Mouse (Mus musculus): ENCODE data around the gene Hnrnpab.

Gene Hnrnpab

DNA sequence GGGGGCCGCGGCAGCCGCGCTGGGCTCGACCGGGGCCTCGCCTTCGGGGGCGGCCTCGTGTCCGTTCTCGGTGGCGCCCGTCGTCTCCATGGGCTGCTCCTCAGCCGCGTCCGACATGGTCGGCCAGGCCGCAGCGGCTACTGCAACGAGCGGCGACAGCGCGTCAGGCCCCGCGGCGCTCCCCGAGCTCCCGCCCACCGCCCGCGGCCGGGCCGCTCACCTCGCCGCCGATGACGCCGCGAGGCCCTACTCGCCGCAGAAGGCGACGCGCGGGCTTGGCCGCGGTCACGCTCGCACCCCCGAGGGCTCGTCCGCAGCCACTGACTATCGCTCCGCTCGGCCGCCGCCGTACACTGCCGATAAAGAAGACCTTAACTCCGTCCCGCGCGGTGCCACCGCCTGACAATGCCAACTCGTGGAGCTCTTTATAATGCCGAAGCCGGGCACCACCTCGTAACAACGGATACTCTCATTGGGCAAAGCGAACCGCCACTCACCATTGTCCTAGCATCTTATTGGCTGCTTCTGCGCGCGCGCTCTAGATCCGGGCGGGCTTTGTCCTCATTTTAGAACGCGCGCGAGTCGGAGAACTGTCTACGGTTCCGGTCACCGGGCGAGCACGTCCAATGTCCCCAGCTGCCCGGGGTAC, at the start of gene Hnrnpab:
Hnrnpab (minus strand) TSS at position 401 of the 649 bp plus-strand sequence.
- peak; percentile 98 for DNase-seq (ENCODE audit: low spot score)

DNA sequence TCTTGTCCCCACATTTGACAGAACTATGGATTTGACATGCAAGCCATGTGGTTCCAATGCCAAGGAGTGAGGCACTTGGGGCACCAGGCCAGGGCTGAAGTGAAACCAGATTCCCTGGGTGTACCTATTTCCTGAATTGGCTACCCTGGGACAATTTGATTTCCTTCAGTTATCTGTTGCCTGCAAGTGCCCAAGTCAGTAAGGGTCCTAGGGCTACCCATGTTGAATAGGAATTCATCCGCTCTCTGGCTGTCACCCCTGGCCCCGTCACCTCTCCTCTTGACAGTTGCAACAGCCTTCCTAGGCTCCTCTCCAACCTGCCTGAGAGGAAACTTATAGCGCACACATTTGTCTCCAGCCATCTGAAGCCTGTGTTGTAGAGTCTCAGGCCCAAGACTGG, 48.2 kb upstream of the Hnrnpab start:
- DNase-seq (ENCODE audit: low spot score), result peak; percentile 72

DNA sequence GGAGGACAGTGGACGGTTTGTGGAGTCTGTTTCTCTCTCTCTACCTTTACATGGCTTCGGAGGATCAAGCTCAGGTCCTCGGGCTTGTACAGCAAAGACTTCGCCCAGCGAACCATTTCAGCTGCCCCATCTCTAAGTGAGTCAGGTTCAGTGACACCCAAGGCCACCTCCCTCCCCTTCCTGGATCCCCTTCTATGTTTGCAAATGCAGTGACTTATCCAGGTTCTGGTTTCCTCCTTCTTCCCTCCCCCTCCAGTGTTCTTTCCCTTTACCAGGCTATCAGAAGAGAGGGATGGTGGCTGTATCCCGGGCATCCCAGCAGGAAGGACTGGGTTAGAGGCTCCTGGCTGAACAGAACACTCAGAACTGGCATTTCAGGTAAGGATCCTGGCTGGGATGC, 47.1 kb upstream of the Hnrnpab start:
- DNase-seq (ENCODE audit: low spot score), result no peak

DNA sequence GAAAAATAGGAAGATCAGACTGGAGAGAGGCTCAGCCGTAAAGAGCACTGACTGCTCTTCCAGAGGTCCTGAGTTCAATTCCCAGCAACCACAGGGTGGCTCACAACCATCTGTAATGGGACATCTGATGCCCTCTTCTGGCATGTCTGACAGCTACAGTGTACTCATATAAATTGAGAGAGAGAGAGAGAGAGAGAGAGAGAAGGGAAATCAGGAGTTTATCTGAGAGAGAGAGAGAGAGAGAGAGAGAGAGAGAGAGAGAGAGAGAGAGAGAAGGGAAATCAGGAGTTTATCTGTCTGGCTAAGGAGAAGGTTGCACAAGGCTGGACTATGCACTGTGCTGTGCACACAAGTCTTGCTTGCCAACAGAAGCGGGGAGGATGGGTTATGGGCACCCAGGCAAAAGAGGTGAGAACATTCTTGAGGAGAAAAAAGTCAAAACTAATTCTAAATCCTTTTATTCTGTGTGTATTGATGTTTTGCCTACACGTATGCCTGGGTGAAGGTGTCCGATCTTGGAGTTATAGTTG, 46.3 kb upstream of the Hnrnpab start:
- no peak for DNase-seq (ENCODE audit: low spot score)

DNA sequence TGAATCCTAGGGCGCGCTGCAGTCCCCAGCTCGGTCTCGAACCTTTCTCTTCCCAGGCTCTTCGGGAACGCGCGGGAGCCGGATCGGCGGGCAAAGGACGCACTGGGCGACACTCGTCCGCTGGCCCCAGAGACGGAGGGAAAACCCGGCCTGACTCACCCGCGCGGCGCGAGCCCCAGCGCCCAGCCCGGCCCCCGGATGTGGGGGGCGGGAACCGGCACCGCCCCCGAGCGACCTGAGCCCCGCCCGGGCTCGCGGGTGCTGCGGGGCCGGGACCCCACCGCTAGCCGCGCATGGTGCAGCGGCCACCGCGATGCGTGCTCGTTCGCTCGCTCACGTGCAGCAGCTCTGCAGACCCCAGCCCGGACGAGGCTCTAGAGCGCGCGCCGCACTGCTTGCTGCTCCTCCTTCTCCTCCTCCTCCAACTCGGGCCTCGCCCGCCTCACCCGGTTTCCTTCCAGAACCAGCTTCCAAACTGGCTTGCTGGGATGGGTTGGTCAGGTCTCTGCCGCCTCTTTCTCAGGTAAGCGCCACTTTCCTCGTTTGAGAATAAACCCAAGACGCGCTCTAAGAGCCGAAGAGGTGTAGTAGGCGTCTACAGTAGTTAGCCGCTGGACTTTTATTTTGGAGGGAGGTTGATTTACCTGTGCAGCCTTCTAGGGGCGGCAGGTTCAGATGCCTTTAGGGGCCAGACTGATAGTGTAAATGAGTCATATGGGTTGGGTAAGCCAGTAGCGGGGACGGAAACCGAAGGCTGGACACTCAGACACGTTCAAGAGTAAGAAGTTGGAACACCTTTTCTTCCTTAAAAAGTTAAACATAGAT, 44.3 kb upstream of the Hnrnpab start, which contains the start of the genes N4bp3 and D930048N14Rik:
N4bp3 (minus strand) TSS at position 152 of the 825 bp plus-strand sequence.
D930048N14Rik (plus strand) TSS at position 264 of the 825 bp plus-strand sequence.
- DNase-seq (ENCODE audit: low spot score), result peak; percentile 39

DNA sequence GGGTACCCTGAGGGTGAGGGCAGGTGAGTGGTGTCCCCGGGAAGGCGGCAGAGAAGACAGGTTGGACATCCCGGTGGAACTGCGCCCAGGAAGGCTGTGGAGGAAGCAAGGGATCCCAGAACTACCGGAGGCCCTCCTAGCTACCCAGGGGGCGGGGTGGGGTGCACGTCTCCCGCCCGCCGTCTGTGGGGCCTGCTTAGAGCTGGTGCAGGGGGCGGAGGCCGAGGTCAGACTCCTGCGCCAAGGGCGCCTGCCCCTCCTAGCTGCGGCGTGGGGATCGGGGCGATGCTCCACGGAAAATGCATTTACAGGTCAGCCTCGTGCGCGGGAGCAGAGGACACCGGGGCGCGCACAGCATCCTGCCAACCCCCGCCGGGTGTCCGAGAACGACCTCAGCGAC, 43.6 kb upstream of the Hnrnpab start:
- DNase-seq (ENCODE audit: low spot score), result no peak

DNA sequence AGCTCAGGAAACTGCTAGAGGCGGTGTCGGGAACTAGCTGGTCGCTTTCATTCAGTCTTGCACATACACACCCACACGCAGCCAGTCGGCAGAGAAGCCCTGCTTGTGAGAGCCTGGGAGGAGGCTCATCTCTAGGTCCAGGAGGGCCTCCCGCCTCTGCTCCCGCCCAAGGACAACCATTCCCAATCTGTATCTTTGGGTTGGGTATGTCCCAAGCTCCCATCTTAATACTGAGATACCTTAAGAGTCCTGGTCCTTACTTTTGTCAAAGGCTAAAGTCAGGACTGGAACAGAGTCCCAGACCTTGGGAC, 43.2 kb upstream of the Hnrnpab start:
- no peak for DNase-seq (ENCODE audit: low spot score)

DNA sequence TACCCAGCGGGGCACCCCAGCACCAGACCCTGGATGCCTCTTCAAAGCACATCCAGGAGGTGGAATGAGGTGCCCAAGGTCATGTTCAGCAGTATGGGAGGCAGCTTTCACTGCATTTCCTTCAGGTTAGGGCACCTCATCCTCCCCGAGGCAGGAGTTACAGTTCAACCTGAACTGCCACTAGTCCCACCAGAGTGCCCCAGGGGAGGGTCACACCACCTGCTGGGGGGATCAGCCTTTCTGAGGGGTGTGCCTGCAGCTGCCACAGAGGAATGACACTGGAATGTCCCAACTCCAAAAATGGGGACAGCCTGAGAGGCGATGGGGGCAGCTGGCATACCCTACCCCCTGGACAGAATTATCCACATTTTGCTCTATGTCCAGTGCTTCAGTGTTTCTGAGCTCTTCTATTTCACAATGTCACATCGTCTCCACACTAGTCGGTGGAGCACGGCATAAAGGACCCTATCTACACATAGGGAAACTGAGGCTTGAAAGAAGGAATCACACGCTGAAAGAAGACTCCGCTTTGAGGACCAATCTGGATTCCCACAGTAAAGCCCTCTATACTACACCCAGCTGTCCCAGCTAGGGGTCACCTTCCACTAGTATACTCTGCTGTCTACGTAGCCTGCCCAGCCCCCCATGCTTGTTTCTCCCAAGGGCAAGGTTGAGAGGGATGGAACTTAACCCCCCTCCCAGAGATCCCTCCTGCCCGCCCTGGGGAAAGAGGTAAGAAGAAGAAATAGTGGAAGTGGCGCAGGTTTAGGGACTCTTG, 42.7 kb upstream of the Hnrnpab start:
- no peak for DNase-seq (ENCODE audit: low spot score)

DNA sequence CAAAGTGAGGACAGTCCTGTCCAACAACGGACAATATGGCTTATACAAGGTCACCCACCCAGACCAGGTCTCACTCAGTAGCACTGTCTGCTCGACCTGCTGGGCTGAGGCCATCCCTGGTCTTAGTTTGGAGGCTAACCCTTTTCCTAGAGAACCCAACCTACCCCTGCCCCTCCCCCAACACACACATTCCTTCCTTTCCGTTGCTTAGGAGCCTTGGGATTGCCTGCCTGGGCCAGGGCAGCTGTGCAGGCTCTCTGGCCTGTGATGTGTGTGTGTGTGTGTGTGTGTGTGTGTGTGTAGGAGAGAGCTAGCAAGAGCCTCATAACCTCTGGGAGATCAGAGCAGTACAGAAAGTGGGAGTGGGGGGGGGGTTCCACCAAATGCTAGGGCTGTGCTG, 41.9 kb upstream of the Hnrnpab start:
- DNase-seq (ENCODE audit: low spot score), result peak; percentile 31

DNA sequence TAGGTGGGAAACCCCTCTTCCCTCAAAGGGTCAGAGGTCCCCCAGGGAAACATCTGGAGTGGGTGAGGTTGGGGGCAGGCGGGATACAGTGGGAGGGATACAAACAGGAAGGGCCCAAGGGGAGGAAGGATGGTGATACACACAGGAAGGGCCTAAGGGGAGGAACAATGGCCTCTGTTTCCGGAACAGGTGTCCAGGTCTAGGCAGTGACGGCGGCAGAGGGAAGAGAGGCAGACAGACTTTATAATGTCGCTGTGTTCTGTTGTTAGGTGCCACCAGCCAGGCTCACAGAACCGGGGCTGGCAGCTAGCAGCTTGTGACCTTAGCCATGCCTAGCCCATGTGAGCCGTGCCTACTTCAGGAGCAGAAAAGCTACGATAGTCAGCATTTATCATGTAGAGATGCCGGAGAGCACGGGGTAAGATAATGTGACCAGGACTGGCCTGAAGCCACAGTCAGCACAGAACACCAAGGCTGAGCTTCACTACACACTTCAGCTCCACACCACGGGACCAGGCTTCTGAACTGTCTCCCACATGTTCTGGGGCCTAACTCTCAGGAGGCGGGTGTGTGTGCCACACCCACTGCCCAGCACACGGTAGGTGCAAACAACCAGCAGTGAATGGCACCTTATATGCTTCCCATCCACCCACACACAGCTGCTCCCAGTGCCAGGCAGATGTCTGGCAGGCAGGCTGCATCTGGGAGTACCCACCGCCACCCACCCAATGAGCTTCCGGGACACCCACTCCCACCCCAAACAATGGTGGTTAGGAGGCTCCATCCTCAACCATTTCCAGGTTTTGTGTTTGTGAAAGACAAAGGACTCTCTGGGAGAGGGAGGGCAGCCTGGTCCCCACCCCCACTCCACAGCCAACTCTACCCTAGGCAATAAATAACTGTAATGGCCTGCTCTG, 40.4 kb upstream of the Hnrnpab start:
- no peak for DNase-seq (ENCODE audit: low spot score)

DNA sequence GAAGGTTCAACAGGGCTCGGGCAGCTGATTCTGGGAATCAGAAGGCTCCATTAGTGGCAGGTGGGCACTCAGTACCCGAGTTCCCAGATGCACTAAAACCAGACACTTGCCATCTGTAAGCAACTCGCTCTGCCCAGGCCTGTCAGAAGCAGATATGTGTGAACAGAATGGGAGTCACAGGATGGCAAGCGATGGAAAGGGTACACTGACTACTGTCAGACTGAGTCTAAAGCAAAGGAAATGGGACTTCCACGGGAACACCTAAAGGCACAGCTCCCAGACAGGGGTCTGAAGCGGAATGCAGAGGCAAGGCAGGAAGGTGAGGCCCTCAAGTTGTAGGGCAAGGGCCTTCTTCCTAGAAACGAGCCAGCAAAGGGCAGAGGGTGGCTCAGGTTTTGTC, 39.6 kb upstream of the Hnrnpab start:
- DNase-seq (ENCODE audit: low spot score), result no peak

DNA sequence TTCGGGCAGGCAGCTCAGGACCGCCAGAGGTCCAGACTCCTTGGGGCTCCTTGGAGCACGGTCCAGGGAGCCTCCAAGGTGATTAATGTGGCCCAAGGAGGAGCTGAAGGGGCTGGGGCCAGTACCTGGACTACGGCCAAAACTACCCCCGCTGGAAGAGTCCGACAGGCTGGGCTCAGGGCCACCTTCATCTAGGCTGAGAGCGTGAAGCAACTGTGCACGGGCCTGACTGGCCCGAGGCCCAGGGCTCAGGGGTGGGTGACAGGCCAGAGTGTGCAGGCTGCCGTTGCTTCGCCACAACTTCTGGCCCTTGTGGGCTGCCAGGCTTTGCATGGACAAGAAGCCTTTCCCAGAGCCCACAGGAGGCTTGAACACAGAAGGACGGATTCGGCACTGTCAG, 38.6 kb upstream of the Hnrnpab start:
- no peak for DNase-seq (ENCODE audit: low spot score)

DNA sequence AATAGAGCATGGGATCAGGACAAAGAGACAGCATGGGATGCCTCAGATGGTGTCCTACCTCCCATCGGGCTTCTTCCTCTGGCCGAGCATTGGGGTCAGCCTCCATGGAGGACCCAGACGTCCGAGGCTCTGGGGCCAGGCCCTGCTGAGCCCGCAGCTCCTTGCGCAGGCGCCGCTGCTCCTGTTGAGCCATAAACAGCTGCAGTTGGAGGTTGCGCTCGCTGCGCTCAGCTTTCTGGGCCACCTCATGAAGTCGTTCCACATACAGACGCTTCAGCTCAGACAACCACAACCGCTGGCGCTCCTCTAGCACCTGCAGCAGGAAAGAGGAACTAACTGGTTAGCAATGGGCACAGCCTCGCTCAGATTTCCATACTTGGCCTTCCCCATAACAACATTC, 37.6 kb upstream of the Hnrnpab start:
- DNase-seq (ENCODE audit: low spot score), result no peak

DNA sequence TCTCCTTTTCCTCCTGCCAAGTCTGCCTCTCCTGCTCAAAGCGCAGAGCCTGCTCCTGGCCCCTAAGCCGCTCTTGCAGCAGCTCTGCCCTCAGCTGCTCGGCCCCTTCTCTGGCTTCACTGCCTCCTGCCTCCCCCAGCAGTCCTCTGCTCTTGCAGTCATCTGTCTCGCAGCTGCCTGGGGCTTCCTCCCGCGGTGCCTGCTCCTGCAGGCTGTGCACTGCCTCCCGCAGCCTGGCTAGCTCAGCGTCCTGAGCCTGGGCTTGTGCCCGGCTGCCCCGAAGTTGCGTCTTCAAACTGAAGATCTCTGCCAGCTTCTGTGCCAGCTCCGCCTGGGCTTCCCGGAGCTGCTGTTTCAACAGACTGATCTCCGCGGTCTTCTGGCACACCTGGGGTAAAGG, 37.1 kb upstream of the Hnrnpab start:
- no peak for DNase-seq (ENCODE audit: low spot score)

DNA sequence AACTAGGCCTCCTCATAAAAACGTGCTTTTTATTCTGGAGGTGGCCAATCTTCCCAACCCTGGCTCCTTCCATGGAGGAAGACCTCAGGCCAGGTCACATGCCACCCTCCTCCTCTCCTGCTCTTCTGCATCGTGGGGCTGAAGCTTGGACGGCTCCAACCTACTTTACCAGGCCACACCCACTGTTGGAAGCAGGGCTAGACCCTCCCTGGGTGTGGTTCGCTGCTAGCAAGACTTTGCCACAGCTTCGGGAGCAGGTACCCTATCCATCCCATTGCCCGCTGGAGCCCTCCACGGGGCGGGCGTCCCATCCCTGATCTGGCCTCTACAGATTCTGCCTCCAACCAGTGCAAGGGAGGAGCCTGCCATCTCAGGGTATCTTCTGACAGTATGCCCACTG, 36.6 kb upstream of the Hnrnpab start:
- no peak for DNase-seq (ENCODE audit: low spot score)

DNA sequence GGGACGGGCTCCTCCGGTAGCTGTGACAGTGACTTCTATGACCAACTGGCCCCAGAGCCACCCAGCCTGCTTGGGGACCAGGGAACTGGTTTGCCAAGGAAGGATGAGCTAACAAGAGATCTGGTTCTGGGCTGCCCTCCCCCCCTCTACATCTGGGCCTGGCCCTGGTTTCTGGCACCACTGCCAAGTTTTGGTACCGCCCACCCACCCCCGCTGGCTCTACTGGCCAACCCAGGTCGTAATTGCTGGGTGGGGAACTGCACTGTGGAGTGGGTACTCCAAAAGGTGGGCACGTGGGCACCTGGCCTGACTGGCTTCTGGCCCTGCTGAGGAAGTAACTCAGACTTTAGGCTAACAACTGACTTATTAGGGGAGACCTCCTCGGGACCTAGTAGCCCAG, 34.1 kb upstream of the Hnrnpab start:
- DNase-seq (ENCODE audit: low spot score), result no peak

DNA sequence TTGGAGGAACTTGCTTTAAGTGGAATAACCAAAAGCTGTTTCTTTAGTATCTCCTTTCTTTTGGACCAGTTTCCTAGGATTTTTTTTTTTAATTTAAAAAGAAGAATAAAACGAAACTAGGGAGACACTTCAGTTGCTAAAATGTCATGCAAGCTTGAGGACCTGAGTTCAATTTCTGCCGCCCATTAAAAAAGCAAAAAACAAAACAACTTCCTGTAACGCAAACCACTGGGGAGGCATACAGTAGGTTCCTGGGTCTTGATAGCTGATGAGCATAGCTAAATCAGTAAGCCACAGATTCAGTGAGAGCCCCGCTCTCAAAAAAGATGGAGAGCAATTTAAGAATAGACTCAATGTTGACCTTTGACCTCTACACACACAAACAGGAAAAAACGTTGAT, 31.9 kb upstream of the Hnrnpab start:
- DNase-seq (ENCODE audit: low spot score), result no peak

DNA sequence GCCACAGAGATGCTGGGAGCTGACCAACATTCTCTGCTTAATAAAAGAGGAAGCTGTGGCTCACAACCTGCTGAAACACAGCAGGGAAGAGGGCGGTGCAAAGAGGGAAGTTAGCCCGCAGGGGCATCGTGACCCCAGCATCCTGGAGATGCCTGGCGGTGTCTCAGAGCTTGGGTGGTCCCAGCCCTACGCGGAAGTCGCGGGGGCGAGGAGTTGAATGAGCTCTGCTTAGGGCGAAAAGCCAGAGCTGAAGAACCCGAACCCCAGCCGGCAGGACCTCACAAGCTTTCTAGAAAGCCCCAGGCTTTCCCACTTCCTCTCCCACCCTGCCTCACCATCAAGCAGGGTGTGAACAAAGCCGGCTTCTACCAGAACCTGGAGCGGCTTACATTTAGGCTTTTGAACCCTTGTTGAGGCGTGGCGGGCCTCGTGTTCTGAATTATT, 31.3 kb upstream of the Hnrnpab start:
- DNase-seq (ENCODE audit: low spot score), result no peak

DNA sequence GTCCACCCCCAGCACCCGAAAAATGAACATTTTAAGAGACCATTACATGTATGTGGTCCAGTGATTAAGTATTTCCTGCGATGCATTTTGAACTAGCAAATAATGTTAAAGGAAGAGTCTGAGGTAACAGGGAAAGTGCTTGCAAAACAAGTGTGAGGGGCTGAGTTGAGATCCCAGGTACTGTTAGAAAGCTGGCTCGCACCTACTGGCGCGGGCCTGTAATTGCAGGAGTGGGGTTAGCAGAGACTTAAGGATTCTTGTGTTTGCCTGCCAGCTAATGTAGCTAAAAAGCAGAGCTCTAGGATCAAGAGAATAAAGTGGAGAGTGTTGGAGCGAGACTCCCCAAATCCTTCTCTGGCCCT, 29.7 kb upstream of the Hnrnpab start:
- peak; percentile 77 for DNase-seq (ENCODE audit: low spot score)

DNA sequence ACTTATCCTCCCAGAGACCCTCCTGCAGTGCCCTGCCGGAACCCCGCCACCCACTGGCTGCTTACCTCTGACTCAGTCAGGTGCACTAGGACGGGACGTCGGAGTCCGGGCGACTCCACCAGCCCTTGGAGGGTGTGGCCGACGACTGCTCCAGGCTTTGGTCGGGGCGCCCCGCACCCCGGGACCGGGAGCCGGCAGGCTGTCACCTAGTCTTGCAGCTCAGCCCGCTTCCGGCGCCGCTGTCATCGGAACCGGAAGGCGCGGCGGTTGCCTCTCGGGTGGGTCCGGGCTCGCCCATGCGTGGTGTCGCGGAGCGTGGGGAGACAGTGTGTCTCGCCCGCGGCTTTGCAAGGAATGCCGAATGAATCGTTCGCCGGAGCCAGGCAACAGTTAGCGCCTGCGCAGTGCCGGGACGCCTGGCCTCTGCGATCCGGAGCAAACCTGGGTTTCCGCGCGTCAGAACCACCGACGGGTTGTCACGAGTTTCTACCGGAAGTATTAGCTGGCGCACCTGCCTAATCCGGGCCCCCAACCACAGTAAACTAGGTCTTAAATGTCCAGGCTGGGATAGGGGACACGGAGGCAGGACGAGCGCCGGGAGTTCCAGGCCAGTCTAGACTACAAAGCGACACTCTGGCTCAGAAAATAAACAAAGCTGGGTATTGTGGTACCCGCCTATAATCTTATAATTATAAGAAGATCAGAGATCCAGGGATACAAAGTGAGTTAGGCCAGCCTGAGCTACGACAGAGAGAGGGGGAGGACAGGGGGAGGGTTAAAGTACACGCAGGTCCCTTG, 29.1 kb upstream of the Hnrnpab start, which contains the start of gene Rmnd5b:
Rmnd5b (minus strand) TSS at position 372 of the 798 bp plus-strand sequence.
- peak; percentile 86 for DNase-seq (ENCODE audit: low spot score)

DNA sequence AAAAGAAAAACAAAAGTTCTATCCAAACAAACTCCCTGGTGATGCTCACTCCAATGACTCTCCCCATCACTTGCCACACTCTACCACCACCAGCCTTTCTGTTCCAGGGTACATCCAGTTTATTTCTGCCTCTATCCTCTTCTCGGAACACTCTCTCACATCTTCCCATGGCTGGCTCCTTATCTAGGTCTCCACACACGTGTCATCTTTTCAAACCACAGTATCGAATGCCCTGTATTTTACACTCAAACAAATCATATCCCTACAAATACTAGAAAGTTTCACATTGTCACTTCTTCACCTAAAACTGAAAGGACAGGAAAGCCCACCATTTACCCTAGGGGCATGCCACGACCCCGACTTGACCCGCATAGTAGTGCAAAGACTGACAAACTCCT, 28.5 kb upstream of the Hnrnpab start:
- DNase-seq (ENCODE audit: low spot score), result no peak
